In genomic region chr8:125226989-125227624, GRCm38 (mm10) we compare ENCODE assay signal across 9 mouse cellular contexts.
DNase-seq lines count a peak whose midpoint lies in the region; ATAC-seq lines count a peak whose summit lies in the region.
"Had no signal": no experiment of that assay in that cellular context is flagged by ENCODE, and none has a peak within 500 bp of the region (broad histone marks: within the 10 kb centered on the region; RNA-seq: fewer than 3 reads in every experiment).

No protein-coding gene starts in this region.

- no peaks in the 10 kb centered on the region for H3K36me3 ChIP-seq in heart, embryonic 16.5 days (ENCODE audit: control insufficient read depth, insufficient read depth)
- no peaks in the 10 kb centered on the region for H3K36me3 ChIP-seq in midbrain, embryonic 12.5 days
- H3K36me3 ChIP-seq: liver, embryonic 15.5 days had no signal

- H3K27ac ChIP-seq in brown adipose tissue, adult 24 weeks (replicated peaks; ENCODE audit: low read depth, low read length): peak overlapping the region; percentile 64
- peak overlapping the region; percentile 69 for H3K27ac ChIP-seq in heart, embryonic 16.5 days (ENCODE audit: low read length)
- H3K27ac ChIP-seq in midbrain, embryonic 12.5 days (replicated peaks): peak overlapping the region; percentile 64
- H3K27ac ChIP-seq: liver, embryonic 15.5 days had no signal

- ATAC-seq in heart, embryonic 16.5 days (replicated peaks; ENCODE audit: extremely low read depth, insufficient read depth, low FRiP score): peak; percentile 37; the same call in 1 of the 2 replicates
- peak; percentile 49 for ATAC-seq in midbrain, embryonic 12.5 days (ENCODE audit: low FRiP score, low read depth)

- H3K9me3 ChIP-seq in heart, embryonic 16.5 days (replicated peaks; ENCODE audit: control insufficient read depth, low read length): no peaks in the 10 kb centered on the region
- no peaks in the 10 kb centered on the region for H3K9me3 ChIP-seq in midbrain, embryonic 12.5 days
- H3K9me3 ChIP-seq: liver, embryonic 15.5 days had no signal

- no peaks in the 10 kb centered on the region for H3K27me3 ChIP-seq in heart, embryonic 16.5 days (ENCODE audit: control insufficient read depth, insufficient read depth, low read length)
- H3K27me3 ChIP-seq in midbrain, embryonic 12.5 days: peaks cover 24% of the 10 kb centered on the region
- H3K27me3 ChIP-seq: liver, embryonic 15.5 days had no signal

- 31% methylated on average over 14 of the region's 14 CpGs for WGBS in heart, embryonic 16.5 days
- WGBS in midbrain, embryonic 12.5 days: 53% methylated on average over 14 of the region's 14 CpGs

- peak; percentile 27 to 51 for DNase-seq in adrenal gland, postnatal 36 days
- peak; percentile 72 for DNase-seq in kidney, postnatal 10 days
- DNase-seq in cerebellum, adult 8-10 months: no peak
- no peak for DNase-seq in frontal cortex, postnatal 36 days (ENCODE audit: low spot score in 2 of 2)
- no peak for DNase-seq in yolk sac, embryonic 10.5 days (ENCODE audit: low spot score)

- H3K9ac ChIP-seq in heart, embryonic 16.5 days (ENCODE audit: low read length): peak overlapping the region; percentile 31
- no peak overlapping the region for H3K9ac ChIP-seq in midbrain, embryonic 12.5 days (replicated peaks)
- H3K9ac ChIP-seq: liver, embryonic 15.5 days had no signal

- peak overlapping the region; percentile 49 for H3K4me2 ChIP-seq in heart, embryonic 16.5 days (ENCODE audit: low read depth, low read length)
- 0 out of 2 replicates have a peak overlapping the region, but pooled peaks have one; percentile 15 for H3K4me2 ChIP-seq in midbrain, embryonic 12.5 days (replicated peaks)
- H3K4me2 ChIP-seq: liver, embryonic 15.5 days had no signal

- no peak overlapping the region for H3K4me3 ChIP-seq in brown adipose tissue, adult 24 weeks (ENCODE audit: insufficient read depth, low read depth, low read length)
- H3K4me3 ChIP-seq in heart, embryonic 16.5 days (ENCODE audit: low read length): peak overlapping the region; percentile 14; the same call in 1 of the 2 replicates
- no peak overlapping the region for H3K4me3 ChIP-seq in midbrain, embryonic 12.5 days
- H3K4me3 ChIP-seq: liver, embryonic 15.5 days had no signal

- H3K4me1 ChIP-seq in brown adipose tissue, adult 24 weeks (ENCODE audit: control insufficient read depth, insufficient read depth, insufficient read length, low read length): peaks cover 29% of the 10 kb centered on the region
- peaks cover 34% of the 10 kb centered on the region for H3K4me1 ChIP-seq in heart, embryonic 16.5 days (ENCODE audit: control insufficient read depth, insufficient read depth, low read length)
- H3K4me1 ChIP-seq in midbrain, embryonic 12.5 days: peaks cover 35% of the 10 kb centered on the region

Comparison
In these comparisons a context has a peak if more than half of its experiments do, and no peak if none do; other contexts are left out.
1. DNase-seq: peak in adrenal gland, postnatal 36 days (2 of 2) and kidney, postnatal 10 days (single experiment); none in cerebellum, adult 8-10 months (single experiment), frontal cortex, postnatal 36 days (0 of 2) and yolk sac, embryonic 10.5 days (single experiment).
2. Peak in every context shown above with its lines, with median percentiles within 50 percentile points of each other: H3K27ac ChIP-seq.